21 mouse cellular contexts compared by ENCODE assay signal in genomic region chr2:167625670-167626069, GRCm38 (mm10). TPM values are rescaled to one million over a fixed set of nuclear protein-coding genes. Genes with fewer than 3 reads are reported as not detected.
DNase-seq lines count a peak whose midpoint lies in the region; ATAC-seq and TF ChIP-seq lines count a peak whose summit lies in the region.
"Had no signal": no experiment of that assay in that cellular context is flagged by ENCODE, and none has a peak within 500 bp of the region (broad histone marks: within the 10 kb centered on the region; RNA-seq: fewer than 3 reads in every experiment).

No protein-coding gene starts in this region.

- no peak overlapping the region for H3K4me2 ChIP-seq in heart, embryonic 15.5 days
- no peak overlapping the region; the same call in 1 of the 2 replicates for H3K4me2 ChIP-seq in liver, embryonic 16.5 days (ENCODE audit: low read depth, low read length)
- H3K4me2 ChIP-seq: embryonic facial prominence, embryonic 15.5 days; limb, embryonic 15.5 days; midbrain, embryonic 15.5 days had no signal

- no peaks in the 10 kb centered on the region for H3K9me3 ChIP-seq in heart, embryonic 15.5 days (replicated peaks)
- no peaks in the 10 kb centered on the region for H3K9me3 ChIP-seq in megakaryocyte, embryonic 14.5 days
- H3K9me3 ChIP-seq in liver, embryonic 16.5 days (replicated peaks; ENCODE audit: control insufficient read depth, low read length) = no peaks in the 10 kb centered on the region
- H3K9me3 ChIP-seq: embryonic facial prominence, embryonic 15.5 days; limb, embryonic 15.5 days; midbrain, embryonic 15.5 days had no signal

- peak; percentile 35 for DNase-seq in cerebellum, adult 11-12 months
- no peak for DNase-seq in cerebellum, postnatal 10 days
- no peak for DNase-seq in heart, postnatal 10 days
- DNase-seq in kidney, adult 2 months = no peak
- DNase-seq: cerebellum, postnatal 14 days; embryo, embryonic 11 days; gastrocnemius, postnatal 10 days; kidney, adult 11 months; right cerebral cortex, postnatal 4 days had no signal

- WGBS in heart, embryonic 15.5 days = 38% methylated on average over 2 of the region's 2 CpGs
- 58% methylated on average over 2 of the region's 2 CpGs for WGBS in liver, embryonic 16.5 days (ENCODE audit: insufficient replicate concordance)
- WGBS in kidney, adult 2 months = 41% methylated on average over 2 of the region's 2 CpGs

- no peaks in the 10 kb centered on the region for H3K27me3 ChIP-seq in heart, embryonic 15.5 days
- H3K27me3 ChIP-seq in megakaryocyte, embryonic 14.5 days (replicated peaks) = no peaks in the 10 kb centered on the region
- H3K27me3 ChIP-seq in liver, embryonic 16.5 days (ENCODE audit: control insufficient read depth, insufficient read depth, low read depth, low read length) = no peaks in the 10 kb centered on the region
- no peaks in the 10 kb centered on the region for H3K27me3 ChIP-seq in kidney, adult 2 months (replicated peaks; ENCODE audit: control insufficient read depth, insufficient read depth, low read length)
- H3K27me3 ChIP-seq: embryonic facial prominence, embryonic 15.5 days; limb, embryonic 15.5 days; midbrain, embryonic 15.5 days had no signal

- peak overlapping the region; percentile 22; the same call in 1 of the 2 replicates for H3K27ac ChIP-seq in heart, embryonic 15.5 days
- peak overlapping the region; percentile 65 for H3K27ac ChIP-seq in liver, embryonic 16.5 days (ENCODE audit: low read length)
- H3K27ac ChIP-seq in kidney, adult 2 months (ENCODE audit: insufficient read depth, low read depth, low read length) = no peak overlapping the region
- H3K27ac ChIP-seq: embryonic facial prominence, embryonic 15.5 days; kidney, postnatal 0 days; limb, embryonic 15.5 days; midbrain, embryonic 15.5 days; stomach, postnatal 0 days had no signal

- H3K4me3 ChIP-seq in heart, embryonic 15.5 days = no peak overlapping the region
- peak overlapping the region; percentile 4 for H3K4me3 ChIP-seq in megakaryocyte, embryonic 14.5 days (replicated peaks)
- no peak overlapping the region for H3K4me3 ChIP-seq in liver, embryonic 16.5 days (ENCODE audit: low read depth, low read length)
- H3K4me3 ChIP-seq in kidney, adult 2 months (ENCODE audit: insufficient read depth, low read depth, low read length) = no peak overlapping the region
- H3K4me3 ChIP-seq: embryonic facial prominence, embryonic 15.5 days; limb, embryonic 15.5 days; midbrain, embryonic 15.5 days had no signal

- H3K4me1 ChIP-seq in heart, embryonic 15.5 days (replicated peaks) = peaks cover 71% of the 10 kb centered on the region
- H3K4me1 ChIP-seq in megakaryocyte, embryonic 14.5 days = peaks cover 92% of the 10 kb centered on the region
- peaks cover 85% of the 10 kb centered on the region for H3K4me1 ChIP-seq in liver, embryonic 16.5 days (ENCODE audit: control insufficient read depth, low read depth, low read length)
- H3K4me1 ChIP-seq in kidney, adult 2 months (ENCODE audit: control insufficient read depth, insufficient read depth, low read length) = peaks cover 29% of the 10 kb centered on the region

- no peak for TF ChIP-seq CTCF in kidney, adult 2 months (conservative IDR thresholded peaks at IDR 0.05; ENCODE audit: insufficient read depth, insufficient read length, low read depth, low read length)

- intact Hi-C loops in heart, postnatal 10 days (cut with DNase I) = no loop called here

- no peak for ATAC-seq in heart, embryonic 15.5 days (replicated peaks; ENCODE audit: insufficient number of reproducible peaks, insufficient read depth, low FRiP score, low read depth)
- ATAC-seq in megakaryocyte, adult 5-6 weeks (ENCODE audit: poor library complexity, severe bottlenecking) = no peak
- no peak for ATAC-seq in liver, embryonic 16.5 days (ENCODE audit: low read depth)
- ATAC-seq: hindbrain, embryonic 16.5 days; lung, postnatal 0 days; midbrain, embryonic 15.5 days had no signal

- no peak for TF ChIP-seq POLR2A in kidney, adult 2 months (IDR thresholded peaks at IDR 0.05; ENCODE audit: low read depth, low read length)

- no peak overlapping the region for H3K9ac ChIP-seq in heart, embryonic 15.5 days
- H3K9ac ChIP-seq in liver, embryonic 16.5 days (ENCODE audit: low read depth, low read length) = peak overlapping the region; percentile 33
- H3K9ac ChIP-seq: embryonic facial prominence, embryonic 15.5 days; limb, embryonic 15.5 days; midbrain, embryonic 15.5 days had no signal

- H3K36me3 ChIP-seq in heart, embryonic 15.5 days = no peaks in the 10 kb centered on the region; the same call in 1 of the 2 replicates
- peaks cover 82% of the 10 kb centered on the region for H3K36me3 ChIP-seq in megakaryocyte, embryonic 14.5 days (replicated peaks; ENCODE audit: low read length)
- peaks cover 7% of the 10 kb centered on the region for H3K36me3 ChIP-seq in liver, embryonic 16.5 days (ENCODE audit: control insufficient read depth, insufficient read depth)
- H3K36me3 ChIP-seq in kidney, adult 2 months (ENCODE audit: control insufficient read depth, insufficient read depth, low read length) = no peaks in the 10 kb centered on the region
- H3K36me3 ChIP-seq: midbrain, embryonic 15.5 days had no signal

RNA-seq across cellular contexts. Expression of gene Ube2v1, which starts 6.2 kb away (rescaled TPM):
- 179 and 216 TPM in 2 replicates for polyA plus RNA-seq in heart, embryonic 15.5 days (2015; fragmentation: Nextera tagmentation; extraction: Ambion mirVana)
- total RNA-seq in heart, postnatal 10 days (2021) = 100 to 1,000 TPM; 120 to 121 TPM
- 314 and 1,236 TPM in 2 replicates for polyA plus RNA-seq in megakaryocyte, embryonic 14.5 days (2012; ENCODE audit: insufficient read depth, low replicate concordance)
- total RNA-seq in megakaryocyte, adult 5-6 weeks (2015) = 68.8 and 86.3 TPM in 2 replicates
- total RNA-seq in megakaryocyte, adult 5-6 weeks (2017) = 45.1 and 51.9 TPM in 2 replicates
- polyA plus RNA-seq in liver, embryonic 16.5 days (2015; fragmentation: Nextera tagmentation; extraction: Ambion mirVana) = 168 and 175 TPM in 2 replicates
- 108 and 114 TPM in 2 replicates for polyA plus RNA-seq in kidney, adult 2 months (2012; rRNA removed)

RNA-seq across cellular contexts. Expression of gene Gm20431, which starts 35.6 kb away (rescaled TPM):
- 7.3 TPM in 1 of 2 replicates, not detected in the other for polyA plus RNA-seq in heart, embryonic 15.5 days (2015; fragmentation: Nextera tagmentation; extraction: Ambion mirVana)
- total RNA-seq in heart, postnatal 10 days (2021) = 10 to 100 TPM; 21.6 to 23.2 TPM
- not detected in 2 replicates for polyA plus RNA-seq in megakaryocyte, embryonic 14.5 days (2012; ENCODE audit: insufficient read depth, low replicate concordance)
- total RNA-seq in megakaryocyte, adult 5-6 weeks (2015) = 6.1 and 22.8 TPM in 2 replicates
- total RNA-seq in megakaryocyte, adult 5-6 weeks (2017) = not detected in 2 replicates
- polyA plus RNA-seq in liver, embryonic 16.5 days (2015; fragmentation: Nextera tagmentation; extraction: Ambion mirVana) = not detected in 2 replicates
- polyA plus RNA-seq in kidney, adult 2 months (2012; rRNA removed) = 30.7 and 31.8 TPM in 2 replicates
- total RNA-seq: megakaryocyte progenitor cell, adult 5-6 weeks had no signal
